Mouse (Mus musculus) thymus, adult 2 months (tissue): ENCODE results near the gene Tspan2. TPM values are rescaled to one million over a fixed set of nuclear protein-coding genes. Genes with fewer than 3 reads are reported as not detected.

Experiments used
- DNase-seq: peaks from one replicate; pipeline ENCODE4 v3.0.0; 2021
- H3K27ac ChIP-seq: fragments of 200-500 bp; 2 replicates; pipeline ENCODE4 v1.5.1; 2012; ENCODE audit warnings: low read length, control low read depth; ENCODE audit not compliant: control insufficient read depth, insufficient read depth
- H3K27me3 ChIP-seq: fragments of 200-500 bp; 2 replicates; pipeline ENCODE4 v1.6.1; 2012; ENCODE audit warnings: mild to moderate bottlenecking, low read length, moderate library complexity, mixed read lengths; ENCODE audit not compliant: control insufficient read depth, insufficient read depth
- H3K36me3 ChIP-seq: fragments of 200-500 bp; 2 replicates; pipeline ENCODE4 v1.6.1; 2012; ENCODE audit warnings: mild to moderate bottlenecking, low read length, moderate library complexity; ENCODE audit not compliant: control insufficient read depth, insufficient read depth
- H3K4me1 ChIP-seq: fragments of 200-500 bp; replicated peaks from 2 replicates; pipeline ENCODE4 v1.6.1; 2012; ENCODE audit warnings: low read length; ENCODE audit not compliant: control insufficient read depth, insufficient read depth
- H3K4me3 ChIP-seq: fragments of 200-500 bp; 2 replicates; pipeline ENCODE4 v1.5.1; 2012; ENCODE audit warnings: mild to moderate bottlenecking, low read length, control low read depth, moderate library complexity; ENCODE audit not compliant: control insufficient read depth, insufficient read depth
- CTCF ChIP-seq: fragments of 200-500 bp; IDR thresholded peaks from 2 replicates; pipeline ENCODE4 v1.5.1; 2012; ENCODE audit warnings: mild to moderate bottlenecking, control low read depth, low read length, moderate library complexity, borderline replicate concordance; ENCODE audit not compliant: control insufficient read depth, poor library complexity, insufficient read depth; ENCODE audit errors: extremely low read depth
- POLR2A ChIP-seq: fragments of 200-500 bp; IDR thresholded peaks from 2 replicates; pipeline ENCODE4 v1.6.1; 2012; ENCODE audit warnings: mild to moderate bottlenecking, low read length, control low read depth, moderate library complexity; ENCODE audit not compliant: control insufficient read depth, poor library complexity, insufficient read depth; ENCODE audit errors: extremely low read depth
- WGBS: fragments of 180-500 bp; shearing (Covaris S2); methylation state at CpG from one replicate; pipeline ENCODE4 v1.1.7; 2018; 5-methylcytosine and 5-hydroxymethylcytosine counted together
- polyA plus RNA-seq: library from polyadenylated mRNA; depleted of rRNA; stranded (reverse); fragments of >200 nt; gene quantifications from 2 replicates; pipeline ENCODE4 v1.2.3, GENCODE M21; 2012

Tspan2 gene
- polyA plus RNA-seq, 1 experiment, result 7.5 TPM

GRCm38 (mm10) chr3:102738926-102739325 lies 4.6 kb downstream of the Tspan2 start:
- H3K36me3 ChIP-seq, result no peaks in the 10 kb centered on the region
- no peak for DNase-seq
- WGBS, result 63% methylated on average over 6 of the region's 6 CpGs
- no peaks in the 10 kb centered on the region for H3K27me3 ChIP-seq
- H3K4me3 ChIP-seq, result no peak overlapping the region
- TF ChIP-seq CTCF (no peak), POLR2A (no peak)
- peak overlapping the region; percentile 21; the same call in 1 of the 2 replicates for H3K27ac ChIP-seq
- peaks cover 49% of the 10 kb centered on the region for H3K4me1 ChIP-seq

GRCm38 (mm10) chr3:102742725-102743124 lies 8.4 kb downstream of the Tspan2 start:
- no peak overlapping the region for H3K4me3 ChIP-seq
- H3K27me3 ChIP-seq, result no peaks in the 10 kb centered on the region
- no peaks in the 10 kb centered on the region for H3K36me3 ChIP-seq
- peaks cover 37% of the 10 kb centered on the region for H3K4me1 ChIP-seq
- no peak overlapping the region for H3K27ac ChIP-seq
- DNase-seq, result no peak
- TF ChIP-seq POLR2A (no peak), CTCF (no peak)
- 97% methylated on average over 4 of the region's 4 CpGs for WGBS

DNA sequence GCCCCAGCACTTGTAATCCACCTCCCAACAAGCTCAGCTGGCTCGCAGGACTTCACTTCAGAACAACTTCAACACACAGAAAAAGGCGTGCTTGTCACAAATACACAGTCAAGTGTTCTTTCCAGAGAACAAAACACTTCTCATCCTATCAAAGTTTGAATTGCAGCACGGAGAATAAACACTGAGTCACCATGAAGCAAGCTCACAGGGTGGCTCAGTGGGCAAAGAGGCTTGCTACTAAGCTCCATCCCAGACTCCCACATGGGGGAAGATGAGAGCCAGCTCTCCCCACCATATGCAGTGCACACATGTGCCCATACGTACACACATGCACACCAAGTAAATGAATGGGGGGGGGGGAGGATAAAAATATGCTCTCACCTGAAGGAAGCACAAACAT lies 8.9 kb downstream of the Tspan2 start:
- H3K36me3 ChIP-seq, result no peaks in the 10 kb centered on the region
- H3K27me3 ChIP-seq, result no peaks in the 10 kb centered on the region
- no peak overlapping the region for H3K27ac ChIP-seq
- H3K4me1 ChIP-seq, result peaks cover 33% of the 10 kb centered on the region
- no peak overlapping the region for H3K4me3 ChIP-seq
- TF ChIP-seq POLR2A, result no peak
- TF ChIP-seq CTCF, result no peak
- WGBS, result 70% methylated on average over 4 of the region's 4 CpGs
- no peak for DNase-seq

- no peak for TF ChIP-seq CTCF
- no peak for TF ChIP-seq POLR2A
- H3K27me3 ChIP-seq, result no peaks in the 10 kb centered on the region
- H3K4me1 ChIP-seq, result peaks cover 25% of the 10 kb centered on the region
- H3K27ac ChIP-seq, result no peak overlapping the region; the same call in 1 of the 2 replicates
- H3K4me3 ChIP-seq, result no peak overlapping the region
- 92% methylated on average over 9 of the region's 9 CpGs for WGBS
- DNase-seq, result no peak
- H3K36me3 ChIP-seq, result no peaks in the 10 kb centered on the region
Observed at GRCm38 (mm10) chr3:102743781-102744471, 9.6 kb downstream of the Tspan2 start.

- Histone ChIP-seq H3K27ac (peak overlapping the region; percentile 65; the same call in 1 of the 2 replicates), H3K4me3 (no peak overlapping the region), H3K36me3 (no peaks in the 10 kb centered on the region), H3K27me3 (no peaks in the 10 kb centered on the region), H3K4me1 (peaks cover 23% of the 10 kb centered on the region)
- DNase-seq, result no peak
- no peak for TF ChIP-seq CTCF
- no peak for TF ChIP-seq POLR2A
- WGBS, result 18% methylated on average over 5 of the region's 5 CpGs
Observed at GRCm38 (mm10) chr3:102744657-102745056, 10.3 kb downstream of the Tspan2 start.

- no peak for DNase-seq
- TF ChIP-seq POLR2A (no peak), CTCF (no peak)
- Histone ChIP-seq H3K36me3 (0 out of 2 replicates have a peak, but pooled peaks cover 3% of the 10 kb centered on the region), H3K4me1 (peaks cover 23% of the 10 kb centered on the region), H3K4me3 (no peak overlapping the region), H3K27ac (no peak overlapping the region), H3K27me3 (no peaks in the 10 kb centered on the region)
- whole genome bisulfite sequencing, result 79% methylated on average over 4 of the region's 4 CpGs
Observed at GRCm38 (mm10) chr3:102746174-102746573, 11.8 kb downstream of the Tspan2 start.

DNA sequence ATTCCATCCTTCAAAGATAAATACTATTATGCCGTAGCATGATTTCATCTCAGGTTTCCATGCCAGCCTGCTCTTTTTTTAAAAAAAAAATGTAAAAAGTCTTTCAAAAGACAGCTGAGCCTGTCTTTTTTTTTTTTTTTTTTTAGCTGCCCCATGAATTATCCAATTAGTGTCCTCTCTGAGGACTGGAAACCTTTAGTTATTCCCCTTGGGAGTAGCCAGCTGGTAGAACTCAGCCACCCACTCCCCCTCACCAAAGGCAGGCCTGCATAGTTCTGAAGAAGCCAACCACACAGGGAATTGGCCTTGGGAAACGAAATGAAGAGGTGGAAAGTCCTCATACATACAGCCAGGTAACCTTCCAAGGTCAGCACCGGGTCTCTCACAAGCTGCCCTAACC lies 13.7 kb downstream of the Tspan2 start:
- 82% methylated on average over 3 of the region's 3 CpGs for WGBS
- H3K36me3 ChIP-seq, result peaks cover 10% of the 10 kb centered on the region; the same call in 1 of the 2 replicates
- no peak overlapping the region for H3K27ac ChIP-seq
- TF ChIP-seq CTCF (no peak), POLR2A (no peak)
- no peak for DNase-seq
- peaks cover 23% of the 10 kb centered on the region for H3K4me1 ChIP-seq
- H3K4me3 ChIP-seq, result no peak overlapping the region
- no peaks in the 10 kb centered on the region for H3K27me3 ChIP-seq
